Mouse (Mus musculus): ENCODE data around the gene Sypl. TPM values are rescaled to one million over a fixed set of nuclear protein-coding genes. Genes with fewer than 3 reads are reported as not detected.
A peak's percentile ranks its signal among the peaks of the same experiment; 100 is the strongest.

Gene Sypl
- polyA plus RNA-seq, 1 experiment, result 48.2 TPM

- Histone ChIP-seq H3K4me3 (ENCODE audit: insufficient read depth, low read length) (no peak overlapping the region), H3K27ac (ENCODE audit: insufficient read depth, low read length) (no peak overlapping the region), H3K4me1 (ENCODE audit: control insufficient read depth, insufficient read depth, low read length) (peaks cover 3% of the 10 kb centered on the region; the same call in 1 of the 2 replicates)
- no peak for TF ChIP-seq POLR2A (IDR thresholded peaks at IDR 0.05; ENCODE audit: extremely low read depth, insufficient read depth, low read length)
- no peak for TF ChIP-seq CTCF (IDR thresholded peaks at IDR 0.05; ENCODE audit: extremely low read depth, insufficient read depth, low read length)
Measured at GRCm38 (mm10) chr12:33024524-33024923, 70.8 kb downstream of the Sypl start.

GRCm38 (mm10) chr12:33027093-33027492 lies 73.4 kb downstream of the Sypl start:
- no peak for TF ChIP-seq POLR2A (IDR thresholded peaks at IDR 0.05; ENCODE audit: extremely low read depth, insufficient read depth, low read length)
- peak; percentile 98 for TF ChIP-seq CTCF (IDR thresholded peaks at IDR 0.05; ENCODE audit: extremely low read depth, insufficient read depth, low read length)
- H3K4me3 ChIP-seq (ENCODE audit: insufficient read depth, low read length), result no peak overlapping the region
- no peak overlapping the region for H3K27ac ChIP-seq (ENCODE audit: insufficient read depth, low read length)
- H3K4me1 ChIP-seq (ENCODE audit: control insufficient read depth, insufficient read depth, low read length), result peaks cover 3% of the 10 kb centered on the region; the same call in 1 of the 2 replicates

- H3K27ac ChIP-seq (ENCODE audit: insufficient read depth, low read length), result no peak overlapping the region
- no peak overlapping the region for H3K4me3 ChIP-seq (ENCODE audit: insufficient read depth, low read length)
- H3K4me1 ChIP-seq (ENCODE audit: control insufficient read depth, insufficient read depth, low read length), result peaks cover 3% of the 10 kb centered on the region; the same call in 1 of the 2 replicates
- TF ChIP-seq CTCF (IDR thresholded peaks at IDR 0.05; ENCODE audit: extremely low read depth, insufficient read depth, low read length) (no peak), POLR2A (IDR thresholded peaks at IDR 0.05; ENCODE audit: extremely low read depth, insufficient read depth, low read length) (no peak)
Measured at GRCm38 (mm10) chr12:33028109-33028691, 74.5 kb downstream of the Sypl start.

- no peak for TF ChIP-seq POLR2A (IDR thresholded peaks at IDR 0.05; ENCODE audit: extremely low read depth, insufficient read depth, low read length)
- no peak for TF ChIP-seq CTCF (IDR thresholded peaks at IDR 0.05; ENCODE audit: extremely low read depth, insufficient read depth, low read length)
- peaks cover 3% of the 10 kb centered on the region; the same call in 1 of the 2 replicates for H3K4me1 ChIP-seq (ENCODE audit: control insufficient read depth, insufficient read depth, low read length)
- no peak overlapping the region for H3K4me3 ChIP-seq (ENCODE audit: insufficient read depth, low read length)
- no peak overlapping the region for H3K27ac ChIP-seq (ENCODE audit: insufficient read depth, low read length)
Measured at GRCm38 (mm10) chr12:33028708-33029107, 75.0 kb downstream of the Sypl start.

Other genes with a start within 250 kb of the Sypl start
- 26.4 and 29.0 TPM in 2 replicates for gene Nampt, start 134.3 kb upstream of the Sypl start, polyA plus RNA-seq (2012; rRNA removed)
- gene Cdhr3, start 139.0 kb downstream of the Sypl start, polyA plus RNA-seq (2012; rRNA removed), result 3.9 and 4.7 TPM in 2 replicates
- 39.0 and 41.0 TPM in 2 replicates for gene Atxn7l1, start 193.8 kb downstream of the Sypl start, polyA plus RNA-seq (2012; rRNA removed)